Mouse (Mus musculus) lung, adult 2 months (tissue): ENCODE data around the gene Jph3.

Experiments used
- CTCF ChIP-seq: fragments of 200-500 bp; IDR thresholded peaks from 2 replicates; pipeline ENCODE4 v1.5.1; 2011; ENCODE audit warnings: mild to moderate bottlenecking, low read length, control low read depth; ENCODE audit not compliant: insufficient read depth
- POLR2A ChIP-seq: fragments of 200-500 bp; IDR thresholded peaks from 2 replicates; pipeline ENCODE4 v1.6.1; 2011; ENCODE audit warnings: low read depth, mild to moderate bottlenecking, control low read depth, low read length, borderline replicate concordance; ENCODE audit errors: extremely low read depth

GRCm38 (mm10) chr8:121685419-121685818 is 44.0 kb upstream of the Jph3 start:
- no peak for TF ChIP-seq POLR2A
- TF ChIP-seq CTCF = peak; percentile 90
